Mouse (Mus musculus) stomach, postnatal 0 days (tissue): Measurements from ENCODE around the gene Cort.

Source experiments
- CTCF ChIP-seq: IDR thresholded peaks from 2 replicates; pipeline ENCODE4 v1.5.1; 2016; ENCODE audit warnings: antibody characterized with exemption, low read depth, mild to moderate bottlenecking, moderate library complexity
- EP300 ChIP-seq: optimal IDR thresholded peaks from 2 replicates; pipeline ENCODE3; 2016; ENCODE audit warnings: antibody characterized with exemption

- TF ChIP-seq CTCF: peak; percentile 63
- TF ChIP-seq EP300: no peak
Measured at GRCm38 (mm10) chr4:149164150-149164549, 37.6 kb upstream of the Cort start.
